Mouse (Mus musculus): ENCODE data around the gene Gm10639.
"Not testable (repeated sequence)": the region's sequence is repeated elsewhere in the genome, so short reads cannot be mapped to it uniquely, and the experiment has no call there.

The Gm10639 gene

GRCm38 (mm10) chr9:78348206-78349004 is 58.7 kb downstream of the Gm10639 start:
- in situ Hi-C loops (cut with MboI), result not testable (repeated sequence)

- in situ Hi-C loops (cut with MboI), result not testable (repeated sequence)
These were observed 59.4 kb downstream of the Gm10639 start for GRCm38 (mm10) chr9:78349141-78349540.

- in situ Hi-C loops (cut with MboI), result not testable (repeated sequence)
These were observed 60.3 kb downstream of the Gm10639 start for GRCm38 (mm10) chr9:78350007-78350406.

GRCm38 (mm10) chr9:78351504-78352220 is 61.9 kb downstream of the Gm10639 start:
- in situ Hi-C loops (cut with MboI), result no loop called here
